Mouse (Mus musculus) layer of hippocampus, adult 18-20 months (tissue): ENCODE results near the gene Tbx3. TPM values are rescaled to one million over a fixed set of nuclear protein-coding genes. Genes with fewer than 3 reads are reported as not detected.

ENCODE experiments used
- DNase-seq, 2 experiments: peaks; one replicate each; pipeline ENCODE4 v3.0.0; 2022; ENCODE audit warnings: low spot score in 2 of 2
- total RNA-seq, 2 experiments: library from RNA; stranded (reverse); gene quantifications; 2 replicates each; pipeline ENCODE4 v1.2.3; 2021

Tbx3 gene
- total RNA-seq, 2 experiments from 2014 or later = 2.7 to 3.1 TPM

GRCm38 (mm10) chr5:119679614-119680328 is 9.3 kb downstream of the Tbx3 start:
- no peak for DNase-seq

DNA sequence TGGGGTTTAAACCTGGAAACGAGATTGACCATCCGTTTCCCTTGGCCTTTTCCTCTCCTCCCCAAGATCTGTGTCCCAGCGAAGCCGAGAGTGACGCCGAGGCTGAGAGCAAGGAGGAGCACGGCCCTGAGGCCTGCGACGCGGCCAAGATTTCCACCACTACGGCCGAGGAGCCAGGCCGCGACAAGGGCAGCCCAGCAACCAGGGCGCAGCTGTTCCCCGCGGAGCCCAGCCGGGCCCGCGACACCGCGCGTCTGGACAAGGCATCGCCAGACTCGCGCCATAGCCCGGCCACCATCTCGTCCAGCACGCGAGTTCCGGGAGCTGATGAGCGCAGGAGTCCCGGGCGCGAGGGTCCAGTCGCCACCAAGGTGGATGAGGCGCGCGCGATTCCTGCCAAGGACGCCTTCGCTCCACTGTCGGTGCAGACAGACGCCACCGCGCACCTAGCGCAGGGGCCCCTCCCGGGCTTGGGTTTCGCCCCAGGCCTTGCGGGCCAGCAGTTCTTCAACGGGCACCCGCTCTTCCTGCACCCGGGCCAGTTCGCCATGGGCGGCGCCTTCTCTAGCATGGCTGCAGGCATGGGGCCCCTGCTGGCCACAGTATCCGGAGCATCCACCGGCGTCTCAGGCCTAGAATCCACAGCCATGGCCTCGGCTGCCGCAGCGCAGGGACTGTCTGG is 10.0 kb downstream of the Tbx3 start:
- no peak for DNase-seq

DNA sequence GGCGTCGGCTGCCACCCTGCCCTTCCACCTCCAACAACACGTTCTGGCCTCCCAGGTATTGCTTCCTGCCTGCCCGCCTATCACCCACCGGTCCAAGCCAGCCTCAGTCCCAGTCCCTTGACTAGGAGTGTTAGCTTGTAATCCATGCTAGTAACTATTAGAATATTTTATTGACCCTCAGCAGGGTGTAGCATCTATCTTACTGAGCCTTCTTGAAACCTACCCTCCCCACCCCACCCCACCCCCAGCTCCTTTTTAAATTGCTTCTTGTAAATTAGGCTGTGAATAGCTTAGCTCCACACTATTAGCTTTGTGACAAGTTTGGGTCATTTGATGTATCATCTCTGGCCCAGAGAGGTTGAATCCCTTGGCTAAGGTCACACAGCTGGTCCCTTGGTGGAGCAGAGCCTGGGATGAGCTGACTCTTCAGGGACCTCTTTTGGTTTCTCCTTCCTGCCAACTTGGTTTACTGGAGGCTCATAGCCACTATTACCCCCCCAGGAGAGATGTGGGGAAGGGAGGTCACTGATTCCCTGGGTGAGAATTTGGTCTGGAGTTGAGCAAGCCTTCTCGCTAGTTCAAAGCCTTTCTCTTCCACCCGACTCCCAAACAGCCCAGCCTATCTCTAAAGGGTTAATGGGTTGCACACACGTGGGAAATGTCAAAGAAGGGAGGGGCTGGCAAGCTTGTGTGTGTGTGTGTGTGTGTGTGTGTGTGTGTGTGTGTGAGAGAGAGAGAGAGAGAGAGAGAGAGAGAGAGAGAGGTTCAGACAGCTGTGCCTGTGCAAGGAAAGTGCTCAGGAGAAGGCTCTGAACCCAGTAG is 10.8 kb downstream of the Tbx3 start:
- no peak for DNase-seq

DNA sequence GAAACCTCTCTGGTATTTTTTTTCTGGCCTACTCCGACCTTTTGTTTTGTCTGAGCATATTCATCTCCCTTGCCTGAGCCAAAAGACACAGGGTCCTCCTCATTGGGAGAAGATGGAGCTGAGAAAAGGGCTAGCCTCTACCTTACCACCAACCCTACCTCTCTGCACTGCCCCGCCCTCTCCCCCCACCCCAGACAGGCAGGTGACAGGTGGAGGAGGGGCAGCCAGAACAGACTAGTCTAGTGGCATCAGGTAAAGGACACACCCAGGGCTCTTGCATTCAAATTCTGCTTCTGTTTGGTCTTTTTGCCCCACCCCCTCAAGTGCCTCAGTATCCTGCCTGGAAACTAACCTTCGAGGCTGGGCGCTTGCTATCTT is 11.4 kb downstream of the Tbx3 start:
- DNase-seq = no peak

GRCm38 (mm10) chr5:119682646-119683515 is 12.4 kb downstream of the Tbx3 start:
- DNase-seq = no peak

DNA sequence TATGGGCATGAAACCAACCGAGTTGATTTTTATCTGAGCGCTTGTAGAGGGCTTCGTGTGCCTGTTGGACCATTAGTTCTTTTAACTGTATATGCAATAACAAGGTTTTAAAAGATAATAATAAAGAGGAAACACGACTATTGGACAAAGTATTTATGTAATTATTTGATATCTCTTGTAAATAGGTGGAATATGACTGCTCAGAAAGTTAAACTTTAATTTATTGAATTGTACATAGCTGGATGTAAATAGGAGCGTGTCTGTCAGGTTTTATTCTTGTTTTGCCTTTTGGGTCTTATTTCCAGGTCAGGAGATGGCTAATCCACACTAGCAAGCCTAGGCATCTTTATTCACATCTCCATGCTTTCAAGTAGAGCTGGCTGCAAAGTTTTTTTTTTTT is 13.4 kb downstream of the Tbx3 start:
- DNase-seq = no peak

DNA sequence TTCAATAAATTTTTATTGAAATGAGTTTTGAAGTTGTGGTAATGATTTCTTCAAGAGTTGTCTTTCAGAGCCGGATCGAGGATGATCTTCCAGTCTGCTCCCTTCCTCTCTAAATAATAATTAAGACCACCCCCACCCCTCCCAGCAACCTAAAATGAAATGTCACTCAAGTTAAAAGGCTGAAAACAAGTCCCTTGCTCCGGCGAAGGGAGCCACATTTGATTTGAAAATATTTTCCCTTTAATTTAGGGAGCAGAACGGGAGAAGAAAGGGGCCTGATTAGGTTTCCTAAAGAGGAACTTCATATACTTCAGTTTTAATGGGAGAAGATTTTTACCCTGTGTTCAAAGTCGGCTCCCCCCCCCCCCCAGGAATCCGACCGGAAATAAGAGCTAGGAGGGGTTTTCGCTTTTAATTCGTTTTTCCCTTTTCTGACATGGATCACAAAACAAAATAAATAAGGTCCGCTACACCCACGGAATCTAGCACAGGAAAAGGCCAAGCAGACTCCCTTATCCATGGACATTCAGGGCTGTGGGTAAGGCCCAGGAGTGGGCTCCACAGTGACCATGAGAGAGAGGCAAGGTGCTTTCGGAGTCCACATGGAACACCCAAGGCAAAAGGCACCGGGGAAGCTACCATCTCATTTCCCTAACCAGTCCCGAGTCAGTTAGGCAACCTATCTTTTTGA is 14.4 kb downstream of the Tbx3 start:
- DNase-seq = no peak

GRCm38 (mm10) chr5:119685446-119686198 is 15.2 kb downstream of the Tbx3 start:
- no peak for DNase-seq

- DNase-seq = no peak
Observed at GRCm38 (mm10) chr5:119686199-119686964, 15.9 kb downstream of the Tbx3 start.

GRCm38 (mm10) chr5:119687005-119687855 is 16.8 kb downstream of the Tbx3 start:
- DNase-seq = no peak

DNA sequence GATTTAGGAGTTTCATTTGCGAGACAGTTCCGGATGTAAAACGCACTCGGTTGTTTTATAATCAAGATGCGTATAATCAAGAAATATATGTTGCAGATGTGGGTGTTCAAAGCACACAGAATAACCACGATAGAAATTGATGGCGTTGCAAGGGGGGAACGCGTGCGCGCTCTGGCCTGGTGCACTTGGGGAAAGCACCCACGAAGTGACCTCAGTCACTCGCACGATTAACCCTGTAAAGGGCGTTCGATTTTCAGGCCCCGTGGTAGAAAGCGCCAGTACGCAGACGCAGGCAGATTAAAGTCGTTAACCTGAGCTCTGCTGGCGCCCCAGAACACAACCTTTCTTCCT is 17.4 kb downstream of the Tbx3 start:
- DNase-seq = no peak

GRCm38 (mm10) chr5:119688306-119688705 is 17.8 kb downstream of the Tbx3 start:
- no peak for DNase-seq

- no peak for DNase-seq
Observed at GRCm38 (mm10) chr5:119688914-119689420, 18.5 kb downstream of the Tbx3 start.

DNA sequence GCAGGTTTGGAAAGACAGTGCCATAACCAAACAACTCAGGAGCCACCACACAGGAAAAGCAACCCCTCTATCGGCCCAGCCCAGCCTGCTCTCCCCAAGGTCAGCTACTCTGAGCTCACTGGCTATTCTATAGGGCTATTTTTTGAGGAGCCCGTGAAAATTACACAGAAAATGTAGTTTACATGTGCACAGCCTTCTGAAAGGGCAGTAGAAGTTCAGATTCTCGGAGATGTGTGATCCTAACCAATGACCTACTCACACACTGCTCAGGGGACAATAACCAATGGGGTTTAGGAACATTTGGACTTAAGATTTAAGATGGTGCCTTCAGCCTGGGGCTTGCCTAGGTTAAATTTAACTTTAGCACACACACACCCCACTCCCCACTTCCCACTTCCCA is 19.0 kb downstream of the Tbx3 start:
- DNase-seq = no peak

DNA sequence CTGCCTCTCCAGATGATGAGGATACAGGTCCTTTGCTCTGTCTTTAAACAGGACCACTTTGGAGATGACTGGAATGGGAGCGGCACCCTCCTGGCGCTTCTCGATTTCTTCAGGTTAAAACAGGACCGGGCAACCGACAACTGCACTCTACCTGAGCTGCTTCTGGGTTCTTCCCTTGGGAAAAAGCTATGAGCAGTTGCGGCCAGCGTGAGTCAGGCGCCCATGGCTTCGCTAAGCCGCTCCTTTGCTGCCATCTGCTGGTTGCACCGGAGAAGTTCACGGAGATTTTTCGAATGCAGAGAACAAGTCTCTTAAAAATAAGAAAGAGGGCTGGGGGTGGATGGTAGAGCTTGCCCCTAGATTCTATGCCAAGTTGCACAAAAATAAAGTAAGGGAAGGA is 20.6 kb downstream of the Tbx3 start:
- DNase-seq = peak; percentile 54 to 77

GRCm38 (mm10) chr5:119692425-119692824 is 22.0 kb downstream of the Tbx3 start:
- DNase-seq = no peak

- DNase-seq = no peak
Observed at GRCm38 (mm10) chr5:119694914-119695313, 24.4 kb downstream of the Tbx3 start.

DNA sequence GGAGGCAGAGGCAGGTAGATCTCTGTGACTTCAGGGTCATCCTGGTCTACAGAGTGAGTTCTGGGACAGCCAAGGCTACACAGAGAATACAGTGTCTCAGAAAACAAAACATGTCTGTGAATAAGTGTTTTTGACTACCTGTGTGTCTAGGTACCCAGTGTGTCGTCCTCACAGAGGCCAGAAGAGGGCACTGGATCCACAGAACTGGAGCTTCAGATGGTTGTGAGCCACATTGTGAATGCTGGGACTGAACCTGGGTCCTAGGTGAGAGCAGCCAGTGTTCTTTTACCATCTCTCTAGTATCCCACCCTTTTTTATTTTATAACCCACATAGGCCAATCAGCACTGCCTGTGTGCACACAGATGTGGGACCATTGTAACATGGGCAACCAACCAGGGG is 32.6 kb downstream of the Tbx3 start:
- no peak for DNase-seq
